Mouse (Mus musculus): ENCODE results near the gene Fam78b.

Fam78b gene

DNA sequence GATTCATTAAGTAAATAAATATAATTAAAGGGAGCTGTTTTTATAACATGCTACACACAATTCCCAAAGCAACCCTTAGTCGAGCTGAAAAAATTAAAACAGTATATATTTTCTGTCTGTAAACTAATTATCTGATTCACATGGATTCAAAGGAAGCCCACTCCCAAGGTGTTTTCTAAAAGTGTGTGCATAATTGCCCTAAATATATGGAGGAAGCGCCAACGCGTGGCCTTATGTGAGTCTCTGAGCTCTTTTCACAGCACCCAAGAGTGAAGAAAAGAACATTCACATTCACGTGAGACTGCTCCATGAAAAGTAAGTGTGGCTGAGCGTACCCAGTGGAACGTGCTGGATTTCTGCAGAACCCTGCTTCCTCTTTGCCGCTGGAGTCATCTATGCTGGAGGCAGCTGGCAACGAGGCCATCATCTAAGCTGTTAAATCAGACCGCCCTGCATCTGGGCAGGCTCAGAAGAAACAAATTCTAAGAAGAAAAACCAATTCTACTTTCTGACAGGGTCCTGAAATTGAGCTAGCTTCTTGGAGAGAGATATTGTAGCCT is 93.5 kb downstream of the Fam78b start:
- DNase-seq (ENCODE audit: low spot score): no peak

- DNase-seq (ENCODE audit: low spot score): no peak
Measured at GRCm38 (mm10) chr1:167098741-167099140, 97.5 kb downstream of the Fam78b start.

DNA sequence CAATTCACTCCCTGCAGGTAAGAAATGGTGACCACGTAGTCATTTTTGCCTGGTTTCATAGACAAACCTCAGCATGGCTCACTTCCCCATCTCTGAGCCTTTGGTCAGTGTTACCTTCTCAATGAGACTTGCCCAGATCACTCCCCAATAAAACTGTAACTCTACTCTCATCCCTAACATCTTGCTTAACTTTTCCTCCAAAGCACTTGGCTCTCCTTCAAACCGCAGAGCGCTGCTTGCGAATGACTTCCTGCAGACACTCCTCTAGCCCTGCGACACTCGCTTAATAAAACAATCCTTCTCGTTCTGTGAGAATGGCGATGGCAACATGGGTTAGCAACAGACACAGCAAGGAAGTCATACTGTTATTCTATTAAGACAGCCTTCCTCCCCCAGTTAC is 100.8 kb downstream of the Fam78b start:
- DNase-seq (ENCODE audit: low spot score): no peak

- DNase-seq (ENCODE audit: low spot score): no peak
Measured at GRCm38 (mm10) chr1:167102566-167102965, 101.3 kb downstream of the Fam78b start.

- DNase-seq (ENCODE audit: low spot score): no peak
Measured at GRCm38 (mm10) chr1:167104956-167105626, 103.9 kb downstream of the Fam78b start.

DNA sequence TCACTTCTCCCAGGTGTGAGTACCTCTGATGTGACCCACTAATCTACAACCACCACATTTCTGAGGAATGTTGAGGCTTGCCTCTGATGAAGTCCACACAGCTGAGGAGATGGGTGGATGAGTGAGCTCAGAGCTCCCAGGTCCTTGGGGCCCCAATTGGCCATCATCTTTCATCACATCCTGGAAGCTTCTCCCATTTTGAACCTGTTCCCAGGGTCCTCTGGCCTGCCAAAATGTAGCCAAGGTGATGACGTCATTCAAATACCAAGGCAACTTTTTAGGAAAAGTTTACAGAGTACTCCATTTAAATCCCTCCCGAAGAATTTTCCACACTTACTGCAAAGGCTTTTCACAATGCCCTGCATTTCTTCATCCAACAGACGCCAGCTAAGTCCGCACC is 104.7 kb downstream of the Fam78b start:
- no peak for DNase-seq (ENCODE audit: low spot score)

GRCm38 (mm10) chr1:167108973-167109509 is 107.8 kb downstream of the Fam78b start:
- no peak for DNase-seq (ENCODE audit: low spot score)

- DNase-seq (ENCODE audit: low spot score): no peak
Measured at GRCm38 (mm10) chr1:167114363-167115050, 113.3 kb downstream of the Fam78b start.

GRCm38 (mm10) chr1:167115121-167115520 is 113.9 kb downstream of the Fam78b start:
- DNase-seq (ENCODE audit: low spot score): no peak

- DNase-seq (ENCODE audit: low spot score): no peak
Measured at GRCm38 (mm10) chr1:167116733-167117132, 115.5 kb downstream of the Fam78b start.

GRCm38 (mm10) chr1:167118971-167119370 is 117.8 kb downstream of the Fam78b start:
- no peak for DNase-seq (ENCODE audit: low spot score)

DNA sequence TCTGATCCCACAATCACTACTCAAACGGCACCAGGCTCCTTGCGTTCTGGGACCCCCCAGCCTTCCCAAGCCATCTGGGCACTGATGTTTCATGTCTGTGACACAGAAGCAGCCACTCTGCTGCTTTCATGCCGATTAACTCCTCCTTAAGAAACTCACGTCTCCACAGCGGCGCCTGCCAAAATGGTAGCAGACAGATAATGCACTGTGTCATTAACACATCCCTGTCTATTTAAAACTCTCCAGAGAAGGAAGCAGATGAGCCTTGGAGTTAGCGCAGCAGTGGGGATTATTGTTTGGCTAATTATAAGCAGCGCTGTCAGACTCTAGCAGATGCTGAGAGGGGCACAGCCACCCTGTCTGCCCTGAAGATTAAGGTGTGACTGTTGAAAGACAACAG is 118.2 kb downstream of the Fam78b start:
- DNase-seq (ENCODE audit: low spot score): no peak

DNA sequence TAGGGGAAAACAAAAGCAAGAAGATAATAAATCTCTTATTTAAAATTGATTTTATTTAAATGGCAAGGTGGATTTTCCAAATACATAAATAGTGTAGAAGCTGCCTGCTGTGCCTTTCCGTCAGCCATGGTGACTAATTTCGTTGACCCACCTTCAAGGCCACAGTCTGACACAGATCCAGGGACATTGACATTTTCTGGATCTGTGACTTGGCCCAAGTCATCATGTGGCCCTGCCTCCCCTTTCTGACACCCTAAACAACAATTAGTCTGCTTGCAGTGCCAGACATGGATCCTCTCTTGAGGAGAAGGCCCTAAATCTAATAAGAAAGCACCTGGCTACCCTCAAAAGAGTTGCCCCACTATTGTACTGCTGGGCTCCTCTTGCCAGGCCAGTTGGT is 121.2 kb downstream of the Fam78b start:
- no peak for DNase-seq (ENCODE audit: low spot score)

GRCm38 (mm10) chr1:167123551-167123950 is 122.3 kb downstream of the Fam78b start:
- no peak for DNase-seq (ENCODE audit: low spot score)

DNA sequence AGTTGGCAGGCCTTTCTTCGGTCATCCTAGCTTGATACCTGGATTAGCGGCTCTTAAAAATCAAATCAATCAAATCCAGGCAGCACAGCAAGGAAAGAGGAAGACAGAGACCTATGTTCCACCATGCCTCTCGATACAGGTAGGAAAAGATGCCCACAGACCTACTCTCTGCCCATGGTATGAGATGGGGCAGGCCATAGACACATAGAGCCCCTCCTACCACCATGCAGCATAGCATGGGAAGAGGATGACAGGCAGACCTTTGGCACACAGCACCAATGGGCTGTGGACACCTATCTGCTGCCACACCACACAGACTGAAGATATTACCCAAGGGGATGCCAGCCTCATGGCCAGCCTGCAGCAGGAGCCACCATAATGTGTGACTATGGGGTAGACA is 124.7 kb downstream of the Fam78b start:
- DNase-seq (ENCODE audit: low spot score): no peak

GRCm38 (mm10) chr1:167126292-167126691 is 125.1 kb downstream of the Fam78b start:
- DNase-seq (ENCODE audit: low spot score): no peak

- no peak for DNase-seq (ENCODE audit: low spot score)
Measured at GRCm38 (mm10) chr1:167135748-167136147, 134.5 kb downstream of the Fam78b start.
